Mouse (Mus musculus): ENCODE data around the gene Lgals3bp. TPM values are rescaled to one million over a fixed set of nuclear protein-coding genes. Genes with fewer than 3 reads are reported as not detected.

Gene Lgals3bp
- total RNA-seq, 1 experiment: 1.5 TPM

DNA sequence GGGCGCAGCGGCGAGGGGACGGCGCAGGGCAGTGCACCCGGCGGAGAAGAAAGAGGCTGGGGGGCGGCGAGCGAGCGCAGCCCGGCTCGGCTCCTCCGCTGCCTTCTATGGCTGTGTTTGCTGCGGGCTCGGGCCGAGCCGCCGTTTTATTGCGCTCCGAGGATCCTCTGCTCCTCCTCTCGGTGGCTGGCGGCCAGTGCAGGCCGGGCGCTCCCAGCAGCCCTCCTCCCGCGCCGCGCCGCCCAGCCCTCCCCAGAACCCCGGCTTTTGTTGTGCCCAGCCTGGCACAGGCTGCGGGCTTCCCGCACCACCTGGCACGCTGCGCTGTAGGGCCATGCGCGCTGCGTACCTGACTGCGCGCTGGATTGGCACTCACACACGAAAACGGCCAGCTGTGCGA is 46.7 kb downstream of the Lgals3bp start:
- TF ChIP-seq ZNF384 (IDR thresholded peaks at IDR 0.05; ENCODE audit: low read depth, low read length): no peak
- TF ChIP-seq ZC3H11A (IDR thresholded peaks at IDR 0.05; ENCODE audit: borderline replicate concordance, low read depth, low read length): no peak
- TF ChIP-seq HCFC1 (IDR thresholded peaks at IDR 0.05; ENCODE audit: borderline replicate concordance, insufficient read depth, low read length): no peak
- no peak for TF ChIP-seq CHD2 (IDR thresholded peaks at IDR 0.05; ENCODE audit: low read depth, low read length)
- TF ChIP-seq MAFK (IDR thresholded peaks at IDR 0.05; ENCODE audit: insufficient read depth, low read depth, low read length): no peak
- no peak overlapping the region for H3K27ac ChIP-seq (ENCODE audit: insufficient read depth, low read depth, low read length, poor library complexity, severe bottlenecking)

DNA sequence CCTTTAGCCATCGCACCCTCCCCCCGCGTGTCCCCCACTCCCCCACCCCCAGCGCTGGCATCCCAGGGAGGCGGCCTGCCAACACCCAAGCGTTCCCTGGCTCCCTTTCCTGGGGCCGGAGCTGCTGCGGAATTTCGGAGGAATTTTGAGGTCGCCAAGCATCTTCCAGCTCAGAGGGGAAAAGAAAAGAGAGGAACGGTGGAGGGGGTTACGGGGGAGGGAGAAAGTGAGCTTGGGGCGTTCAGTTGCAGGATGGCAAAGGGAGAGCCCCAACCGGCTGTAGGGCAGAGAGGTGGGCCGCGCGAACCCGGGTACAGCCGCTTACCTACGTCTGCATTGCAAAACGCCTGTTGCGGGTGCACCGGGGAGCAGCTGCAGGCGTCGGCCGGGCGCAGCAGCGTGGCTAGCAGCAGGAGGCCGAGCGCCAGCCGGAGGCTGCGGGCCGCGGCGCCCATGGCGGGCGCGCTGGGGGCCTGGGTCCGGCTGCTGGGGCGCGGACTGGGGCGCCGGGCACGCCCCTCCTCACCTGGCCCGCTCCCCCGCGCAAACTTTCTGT is 47.2 kb downstream of the Lgals3bp start:
- H3K4me3 ChIP-seq (ENCODE audit: insufficient read depth in 1 of 2, low read depth in 1 of 2, low read length in 2 of 2, poor library complexity in 1 of 2, severe bottlenecking in 1 of 2): peak overlapping the region; percentile 86 to 87
- no peaks in the 10 kb centered on the region for H3K36me3 ChIP-seq (ENCODE audit: control insufficient read depth, insufficient read depth, low read length, poor library complexity, severe bottlenecking)
- peaks cover 2 to 6% of the 10 kb centered on the region in 2 experiments; a peak in 2 of 4 replicates for H3K4me1 ChIP-seq (ENCODE audit: control insufficient read depth in 2 of 2, insufficient read depth in 2 of 2, low read length in 2 of 2, poor library complexity in 1 of 2)
- in situ Hi-C loops (cut with MboI; ENCODE audit: low sequenced_read_pairs in 2 of 2, unreplicated experiment in 2 of 2): no loop called here
- H3K9ac ChIP-seq (ENCODE audit: insufficient read depth, low read depth, low read length, poor library complexity, severe bottlenecking): peak overlapping the region; percentile 79
- TF ChIP-seq ZNF384 (IDR thresholded peaks at IDR 0.05; ENCODE audit: low read depth, low read length) (no peak), CHD2 (IDR thresholded peaks at IDR 0.05; ENCODE audit: low read depth, low read length) (no peak), HCFC1 (IDR thresholded peaks at IDR 0.05; ENCODE audit: borderline replicate concordance, insufficient read depth, low read length) (no peak), MAFK (IDR thresholded peaks at IDR 0.05; ENCODE audit: insufficient read depth, low read depth, low read length) (no peak), ZC3H11A (IDR thresholded peaks at IDR 0.05; ENCODE audit: borderline replicate concordance, low read depth, low read length) (no peak)
- H3K9me3 ChIP-seq (ENCODE audit: control insufficient read depth, insufficient read depth, low read depth, low read length): no peaks in the 10 kb centered on the region
- no peak for DNase-seq (ENCODE audit: low read depth, low spot score)
- H3K27ac ChIP-seq (ENCODE audit: insufficient read depth, low read depth, low read length, poor library complexity, severe bottlenecking): no peak overlapping the region

More for the DNA sequence above, 46.7 kb downstream of the Lgals3bp start:
- Histone ChIP-seq H3K4me3 (ENCODE audit: insufficient read depth in 1 of 2, low read depth in 1 of 2, low read length in 2 of 2, poor library complexity in 1 of 2, severe bottlenecking in 1 of 2) (peak overlapping the region; percentile 86 to 87), H3K36me3 (ENCODE audit: control insufficient read depth, insufficient read depth, low read length, poor library complexity, severe bottlenecking) (no peaks in the 10 kb centered on the region), H3K9ac (ENCODE audit: insufficient read depth, low read depth, low read length, poor library complexity, severe bottlenecking) (peak overlapping the region; percentile 79), H3K9me3 (ENCODE audit: control insufficient read depth, insufficient read depth, low read depth, low read length) (no peaks in the 10 kb centered on the region), H3K4me1 (ENCODE audit: control insufficient read depth in 2 of 2, insufficient read depth in 2 of 2, low read length in 2 of 2, poor library complexity in 1 of 2) (peaks cover 2 to 6% of the 10 kb centered on the region in 2 experiments; a peak in 2 of 4 replicates)
- in situ Hi-C loops (cut with MboI; ENCODE audit: low sequenced_read_pairs in 2 of 2, unreplicated experiment in 2 of 2): no loop called here
- peak; percentile 36 for DNase-seq (ENCODE audit: low read depth, low spot score)

DNA sequence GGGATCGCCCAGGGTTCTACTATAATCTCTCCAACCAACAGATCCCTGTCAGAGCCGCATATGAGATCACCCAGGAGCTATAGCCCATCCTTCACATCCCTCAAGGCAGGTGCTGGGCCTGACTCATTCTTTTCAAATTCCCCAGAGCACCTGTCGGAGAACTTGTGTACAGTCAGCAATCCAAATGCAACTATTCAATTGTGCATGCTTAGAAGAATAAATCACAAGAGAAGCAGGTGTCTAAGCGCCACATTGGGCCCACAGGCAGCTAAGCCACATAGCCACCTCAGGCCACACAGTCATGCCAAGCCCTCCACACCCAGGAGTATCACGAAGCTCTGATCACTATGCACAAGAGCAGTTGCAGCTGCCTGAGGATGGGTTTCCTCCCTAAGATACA is 52.4 kb downstream of the Lgals3bp start:
- Histone ChIP-seq H3K36me3 (ENCODE audit: control insufficient read depth, insufficient read depth, low read length, poor library complexity, severe bottlenecking) (no peaks in the 10 kb centered on the region), H3K27ac (ENCODE audit: insufficient read depth, low read depth, low read length, poor library complexity, severe bottlenecking) (no peak overlapping the region), H3K4me1 (ENCODE audit: control insufficient read depth in 2 of 2, insufficient read depth in 2 of 2, low read length in 2 of 2, poor library complexity in 1 of 2) (peaks cover 3 to 13% of the 10 kb centered on the region in 2 experiments), H3K9me3 (ENCODE audit: control insufficient read depth, insufficient read depth, low read depth, low read length) (no peaks in the 10 kb centered on the region), H3K4me3 (ENCODE audit: insufficient read depth in 1 of 2, low read depth in 1 of 2, low read length in 2 of 2, poor library complexity in 1 of 2, severe bottlenecking in 1 of 2) (no peak overlapping the region), H3K9ac (ENCODE audit: insufficient read depth, low read depth, low read length, poor library complexity, severe bottlenecking) (no peak overlapping the region)
- DNase-seq (ENCODE audit: low read depth, low spot score): no peak
- TF ChIP-seq HCFC1 (IDR thresholded peaks at IDR 0.05; ENCODE audit: borderline replicate concordance, insufficient read depth, low read length): no peak
- TF ChIP-seq MAFK (IDR thresholded peaks at IDR 0.05; ENCODE audit: insufficient read depth, low read depth, low read length): no peak
- TF ChIP-seq ZNF384 (IDR thresholded peaks at IDR 0.05; ENCODE audit: low read depth, low read length): no peak
- TF ChIP-seq ZC3H11A (IDR thresholded peaks at IDR 0.05; ENCODE audit: borderline replicate concordance, low read depth, low read length): no peak
- TF ChIP-seq CHD2 (IDR thresholded peaks at IDR 0.05; ENCODE audit: low read depth, low read length): no peak
- in situ Hi-C loops (cut with MboI; ENCODE audit: low sequenced_read_pairs in 2 of 2, unreplicated experiment in 2 of 2): no loop called here

DNA sequence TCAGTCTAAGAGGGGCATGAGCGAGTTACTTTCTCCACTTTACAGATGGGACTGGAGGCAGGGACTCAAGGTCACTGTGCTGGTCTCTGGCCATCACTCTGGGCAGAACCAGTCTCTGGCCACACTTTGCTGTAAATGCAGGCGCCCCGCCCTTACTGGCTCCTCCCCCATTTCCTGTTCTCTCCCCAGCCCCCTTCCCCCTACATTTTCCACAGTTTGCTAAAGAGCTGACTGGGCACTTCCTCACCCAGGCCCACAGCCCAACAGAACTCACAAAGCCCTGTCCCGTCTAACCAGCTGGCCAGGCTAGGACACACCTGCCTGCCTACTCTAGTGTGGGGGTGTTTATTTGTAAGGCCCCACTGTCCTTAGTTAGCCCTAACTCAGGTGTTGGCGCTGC is 53.0 kb downstream of the Lgals3bp start:
- in situ Hi-C loops (cut with MboI; ENCODE audit: low sequenced_read_pairs in 2 of 2, unreplicated experiment in 2 of 2): no loop called here
- TF ChIP-seq MAFK (IDR thresholded peaks at IDR 0.05; ENCODE audit: insufficient read depth, low read depth, low read length): peak; percentile 75
- TF ChIP-seq CHD2 (IDR thresholded peaks at IDR 0.05; ENCODE audit: low read depth, low read length): no peak
- Histone ChIP-seq H3K4me3 (ENCODE audit: insufficient read depth in 1 of 2, low read depth in 1 of 2, low read length in 2 of 2, poor library complexity in 1 of 2, severe bottlenecking in 1 of 2) (0 out of 4 replicates have a peak overlapping the region, but pooled peaks of 1 of the 2 experiments have one; percentile 16), H3K4me1 (ENCODE audit: control insufficient read depth in 2 of 2, insufficient read depth in 2 of 2, low read length in 2 of 2, poor library complexity in 1 of 2) (peaks cover 3 to 13% of the 10 kb centered on the region in 2 experiments), H3K9ac (ENCODE audit: insufficient read depth, low read depth, low read length, poor library complexity, severe bottlenecking) (no peak overlapping the region), H3K36me3 (ENCODE audit: control insufficient read depth, insufficient read depth, low read length, poor library complexity, severe bottlenecking) (no peaks in the 10 kb centered on the region), H3K27ac (ENCODE audit: insufficient read depth, low read depth, low read length, poor library complexity, severe bottlenecking) (no peak overlapping the region), H3K9me3 (ENCODE audit: control insufficient read depth, insufficient read depth, low read depth, low read length) (no peaks in the 10 kb centered on the region)
- no peak for DNase-seq (ENCODE audit: low read depth, low spot score)

All from ES-E14 (cell line).